Mouse (Mus musculus): ENCODE data around the gene Pon3. TPM values are rescaled to one million over a fixed set of nuclear protein-coding genes. Genes with fewer than 3 reads are reported as not detected.

Pon3 gene
- polyA plus RNA-seq, 1 experiment from 2014 or later = 10.3 TPM

- no peak overlapping the region for H3K4me2 ChIP-seq (replicated peaks; ENCODE audit: low read depth, low read length)
- H3K9ac ChIP-seq (ENCODE audit: low read depth, low read length) = no peak overlapping the region
- no peaks in the 10 kb centered on the region for H3K9me3 ChIP-seq (ENCODE audit: control insufficient read depth, low read length)
- no peak for ATAC-seq (ENCODE audit: low FRiP score, low TSS enrichment)
- no peaks in the 10 kb centered on the region for H3K36me3 ChIP-seq (ENCODE audit: control insufficient read depth, insufficient read depth, low read length)
- H3K27ac ChIP-seq (ENCODE audit: low read depth, low read length) = no peak overlapping the region
- no peaks in the 10 kb centered on the region for H3K27me3 ChIP-seq (ENCODE audit: control insufficient read depth, insufficient read depth, low read length)
- H3K4me1 ChIP-seq (ENCODE audit: control insufficient read depth, insufficient read depth, low read length) = no peaks in the 10 kb centered on the region
- 75% methylated on average over 5 of the region's 5 CpGs for WGBS
- H3K4me3 ChIP-seq (ENCODE audit: low read length) = no peak overlapping the region
These were observed 36.8 kb upstream of the Pon3 start for GRCm38 (mm10) chr6:5292841-5293240.

GRCm38 (mm10) chr6:5291450-5291849 lies 35.4 kb upstream of the Pon3 start:
- Histone ChIP-seq H3K27me3 (ENCODE audit: control insufficient read depth, insufficient read depth, low read length) (no peaks in the 10 kb centered on the region), H3K36me3 (ENCODE audit: control insufficient read depth, insufficient read depth, low read length) (no peaks in the 10 kb centered on the region), H3K27ac (ENCODE audit: low read depth, low read length) (no peak overlapping the region), H3K9me3 (ENCODE audit: control insufficient read depth, low read length) (no peaks in the 10 kb centered on the region), H3K4me3 (ENCODE audit: low read length) (no peak overlapping the region), H3K4me1 (ENCODE audit: control insufficient read depth, insufficient read depth, low read length) (no peaks in the 10 kb centered on the region), H3K9ac (ENCODE audit: low read depth, low read length) (no peak overlapping the region), H3K4me2 (replicated peaks; ENCODE audit: low read depth, low read length) (no peak overlapping the region)
- WGBS = 82% methylated on average over 4 of the region's 4 CpGs
- ATAC-seq (ENCODE audit: low FRiP score, low TSS enrichment) = no peak

- no peak for ATAC-seq (ENCODE audit: low FRiP score, low TSS enrichment)
- no peak overlapping the region for H3K9ac ChIP-seq (ENCODE audit: low read depth, low read length)
- H3K27ac ChIP-seq (ENCODE audit: low read depth, low read length) = no peak overlapping the region
- H3K4me3 ChIP-seq (ENCODE audit: low read length) = no peak overlapping the region
- no peaks in the 10 kb centered on the region for H3K4me1 ChIP-seq (ENCODE audit: control insufficient read depth, insufficient read depth, low read length)
- 41% methylated on average over 5 of the region's 5 CpGs for WGBS
- H3K36me3 ChIP-seq (ENCODE audit: control insufficient read depth, insufficient read depth, low read length) = no peaks in the 10 kb centered on the region
- no peaks in the 10 kb centered on the region for H3K27me3 ChIP-seq (ENCODE audit: control insufficient read depth, insufficient read depth, low read length)
- H3K9me3 ChIP-seq (ENCODE audit: control insufficient read depth, low read length) = no peaks in the 10 kb centered on the region
- H3K4me2 ChIP-seq (replicated peaks; ENCODE audit: low read depth, low read length) = no peak overlapping the region
These were observed 31.8 kb upstream of the Pon3 start for GRCm38 (mm10) chr6:5287919-5288318.

GRCm38 (mm10) chr6:5287392-5287791 lies 31.3 kb upstream of the Pon3 start:
- WGBS = 74% methylated on average over 2 of the region's 2 CpGs
- no peak overlapping the region for H3K27ac ChIP-seq (ENCODE audit: low read depth, low read length)

GRCm38 (mm10) chr6:5282418-5282817 lies 26.3 kb upstream of the Pon3 start:
- Histone ChIP-seq H3K4me1 (ENCODE audit: control insufficient read depth, insufficient read depth, low read length) (no peaks in the 10 kb centered on the region), H3K4me2 (replicated peaks; ENCODE audit: low read depth, low read length) (no peak overlapping the region), H3K9me3 (ENCODE audit: control insufficient read depth, low read length) (no peaks in the 10 kb centered on the region), H3K4me3 (ENCODE audit: low read length) (no peak overlapping the region), H3K27ac (ENCODE audit: low read depth, low read length) (no peak overlapping the region), H3K27me3 (ENCODE audit: control insufficient read depth, insufficient read depth, low read length) (no peaks in the 10 kb centered on the region), H3K9ac (ENCODE audit: low read depth, low read length) (no peak overlapping the region), H3K36me3 (ENCODE audit: control insufficient read depth, insufficient read depth, low read length) (no peaks in the 10 kb centered on the region; the same call in 1 of the 2 replicates)
- 76% methylated on average over 7 of the region's 7 CpGs for WGBS
- no peak for ATAC-seq (ENCODE audit: low FRiP score, low TSS enrichment)

More at GRCm38 (mm10) chr6:5287392-5287791, 31.3 kb upstream of the Pon3 start:
- H3K4me1 ChIP-seq (ENCODE audit: control insufficient read depth, insufficient read depth, low read length) = no peaks in the 10 kb centered on the region
- no peaks in the 10 kb centered on the region for H3K9me3 ChIP-seq (ENCODE audit: control insufficient read depth, low read length)
- no peaks in the 10 kb centered on the region for H3K36me3 ChIP-seq (ENCODE audit: control insufficient read depth, insufficient read depth, low read length)
- no peak overlapping the region for H3K4me3 ChIP-seq (ENCODE audit: low read length)
- H3K4me2 ChIP-seq (replicated peaks; ENCODE audit: low read depth, low read length) = no peak overlapping the region
- H3K27me3 ChIP-seq (ENCODE audit: control insufficient read depth, insufficient read depth, low read length) = no peaks in the 10 kb centered on the region
- H3K9ac ChIP-seq (ENCODE audit: low read depth, low read length) = no peak overlapping the region
- no peak for ATAC-seq (ENCODE audit: low FRiP score, low TSS enrichment)

- Histone ChIP-seq H3K36me3 (ENCODE audit: control insufficient read depth, insufficient read depth, low read length) (peaks cover 10% of the 10 kb centered on the region; the same call in 1 of the 2 replicates), H3K4me3 (ENCODE audit: low read length) (no peak overlapping the region), H3K27me3 (ENCODE audit: control insufficient read depth, insufficient read depth, low read length) (no peaks in the 10 kb centered on the region), H3K9ac (ENCODE audit: low read depth, low read length) (no peak overlapping the region), H3K4me2 (replicated peaks; ENCODE audit: low read depth, low read length) (no peak overlapping the region), H3K4me1 (ENCODE audit: control insufficient read depth, insufficient read depth, low read length) (no peaks in the 10 kb centered on the region), H3K27ac (ENCODE audit: low read depth, low read length) (no peak overlapping the region), H3K9me3 (ENCODE audit: control insufficient read depth, low read length) (no peaks in the 10 kb centered on the region)
- 42% methylated on average over 6 of the region's 6 CpGs for WGBS
- no peak for ATAC-seq (ENCODE audit: low FRiP score, low TSS enrichment)
These were observed 24.7 kb upstream of the Pon3 start for GRCm38 (mm10) chr6:5280576-5281305.

- WGBS = 38% methylated on average over 5 of the region's 5 CpGs
- H3K4me1 ChIP-seq (ENCODE audit: control insufficient read depth, insufficient read depth, low read length) = no peaks in the 10 kb centered on the region
- H3K9me3 ChIP-seq (ENCODE audit: control insufficient read depth, low read length) = no peaks in the 10 kb centered on the region
- H3K9ac ChIP-seq (ENCODE audit: low read depth, low read length) = no peak overlapping the region
- no peaks in the 10 kb centered on the region for H3K27me3 ChIP-seq (ENCODE audit: control insufficient read depth, insufficient read depth, low read length)
- H3K4me3 ChIP-seq (ENCODE audit: low read length) = no peak overlapping the region
- no peak overlapping the region for H3K27ac ChIP-seq (ENCODE audit: low read depth, low read length)
- no peak for ATAC-seq (ENCODE audit: low FRiP score, low TSS enrichment)
- no peak overlapping the region for H3K4me2 ChIP-seq (replicated peaks; ENCODE audit: low read depth, low read length)
- peaks cover 10% of the 10 kb centered on the region; the same call in 1 of the 2 replicates for H3K36me3 ChIP-seq (ENCODE audit: control insufficient read depth, insufficient read depth, low read length)
These were observed 21.9 kb upstream of the Pon3 start for GRCm38 (mm10) chr6:5277972-5278371.

GRCm38 (mm10) chr6:5269641-5270040 lies 13.6 kb upstream of the Pon3 start:
- Histone ChIP-seq H3K27me3 (ENCODE audit: control insufficient read depth, insufficient read depth, low read length) (no peaks in the 10 kb centered on the region), H3K9ac (ENCODE audit: low read depth, low read length) (no peak overlapping the region), H3K4me3 (ENCODE audit: low read length) (no peak overlapping the region), H3K36me3 (ENCODE audit: control insufficient read depth, insufficient read depth, low read length) (peaks cover 8% of the 10 kb centered on the region; the same call in 1 of the 2 replicates), H3K4me2 (replicated peaks; ENCODE audit: low read depth, low read length) (no peak overlapping the region), H3K4me1 (ENCODE audit: control insufficient read depth, insufficient read depth, low read length) (no peaks in the 10 kb centered on the region), H3K27ac (ENCODE audit: low read depth, low read length) (no peak overlapping the region), H3K9me3 (ENCODE audit: control insufficient read depth, low read length) (no peaks in the 10 kb centered on the region)
- no peak for ATAC-seq (ENCODE audit: low FRiP score, low TSS enrichment)
- 86% methylated on average over 6 of the region's 6 CpGs for WGBS

GRCm38 (mm10) chr6:5264793-5265192 lies 8.7 kb upstream of the Pon3 start:
- H3K9me3 ChIP-seq (ENCODE audit: control insufficient read depth, low read length) = no peaks in the 10 kb centered on the region
- no peak overlapping the region for H3K4me3 ChIP-seq (ENCODE audit: low read length)
- no peak for ATAC-seq (ENCODE audit: low FRiP score, low TSS enrichment)
- no peaks in the 10 kb centered on the region for H3K4me1 ChIP-seq (ENCODE audit: control insufficient read depth, insufficient read depth, low read length)
- 80% methylated on average over 8 of the region's 8 CpGs for WGBS
- no peaks in the 10 kb centered on the region; the same call in 1 of the 2 replicates for H3K36me3 ChIP-seq (ENCODE audit: control insufficient read depth, insufficient read depth, low read length)
- H3K4me2 ChIP-seq (replicated peaks; ENCODE audit: low read depth, low read length) = no peak overlapping the region
- no peaks in the 10 kb centered on the region for H3K27me3 ChIP-seq (ENCODE audit: control insufficient read depth, insufficient read depth, low read length)
- H3K9ac ChIP-seq (ENCODE audit: low read depth, low read length) = no peak overlapping the region
- H3K27ac ChIP-seq (ENCODE audit: low read depth, low read length) = no peak overlapping the region
